Mouse (Mus musculus): ENCODE measurements around the gene Kcnj3. TPM values are rescaled to one million over a fixed set of nuclear protein-coding genes. Genes with fewer than 3 reads are reported as not detected.
"Not testable (repeated sequence)": the region's sequence is repeated elsewhere in the genome, so short reads cannot be mapped to it uniquely, and the experiment has no call there.

Gene Kcnj3
- total RNA-seq, 2 experiments from 2014 or later: 0.15 to 0.25 TPM

DNA sequence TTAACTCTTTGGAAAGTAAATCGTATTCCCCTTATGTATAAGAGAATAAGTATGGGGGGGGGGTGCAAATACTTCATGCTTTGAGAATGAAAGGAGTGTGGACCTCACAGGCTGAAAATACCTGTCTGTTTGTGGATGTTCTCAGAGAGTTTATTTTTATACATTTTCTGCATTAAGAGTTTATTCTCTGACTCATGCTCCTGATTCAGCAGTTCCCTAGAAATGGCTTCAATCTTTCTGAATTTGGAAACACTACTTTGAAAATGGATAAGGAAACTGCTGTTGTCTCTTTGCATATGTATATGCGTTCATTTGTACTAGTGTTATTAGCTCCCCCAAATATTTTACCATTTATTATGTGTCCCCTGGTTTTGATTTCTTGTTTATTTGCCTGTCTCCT lies 23.4 kb downstream of the Kcnj3 start:
- no peak for DNase-seq
- intact Hi-C loops (cut with DNase I): no loop called here
- H3K27ac ChIP-seq: no peak overlapping the region
- TF ChIP-seq CTCF (IDR thresholded peaks at IDR 0.05): no peak
- no peak overlapping the region for H3K4me3 ChIP-seq

DNA sequence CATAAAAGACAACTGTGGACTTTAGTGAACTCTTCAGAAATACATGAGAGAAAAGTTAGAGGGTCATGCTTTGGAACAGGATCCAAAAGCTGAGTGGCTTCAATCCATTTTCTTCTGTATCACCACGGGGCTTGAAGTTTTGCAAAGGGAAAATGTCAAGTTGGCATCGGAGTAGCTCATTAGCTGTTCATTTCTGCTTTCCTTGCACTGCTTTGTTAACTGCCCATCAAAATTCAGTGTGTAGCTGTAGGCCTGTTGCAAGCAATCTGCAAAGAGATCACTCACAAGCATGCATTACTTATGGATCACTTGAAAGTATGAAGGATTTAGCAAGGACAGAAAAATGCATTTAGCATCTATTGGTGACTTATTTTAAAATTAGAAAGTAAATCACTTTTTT lies 33.4 kb downstream of the Kcnj3 start:
- no peak for TF ChIP-seq CTCF (IDR thresholded peaks at IDR 0.05)
- DNase-seq: no peak
- Histone ChIP-seq H3K27ac (no peak overlapping the region), H3K4me3 (no peak overlapping the region)
- intact Hi-C loops (cut with DNase I): no loop called here

DNA sequence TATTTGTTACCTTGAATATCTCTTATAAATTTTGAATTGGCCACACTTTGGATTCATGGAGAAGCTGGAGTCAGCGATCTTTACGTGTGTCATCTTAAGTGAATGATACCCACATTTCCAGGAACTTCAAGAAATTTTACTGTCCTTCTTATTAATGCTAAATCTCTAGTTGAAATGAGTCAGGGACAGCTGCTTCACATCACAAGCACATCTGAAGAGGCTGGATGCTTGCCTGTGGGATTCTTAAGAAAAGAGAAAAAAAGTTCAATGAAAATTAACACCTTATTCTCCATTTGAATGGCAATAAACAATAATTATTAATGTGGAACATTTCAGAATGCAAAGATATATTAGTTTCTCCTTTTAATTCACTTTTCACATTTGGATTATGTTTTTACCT lies 34.2 kb downstream of the Kcnj3 start:
- Histone ChIP-seq H3K4me3 (no peak overlapping the region), H3K27ac (no peak overlapping the region)
- TF ChIP-seq CTCF (IDR thresholded peaks at IDR 0.05): no peak
- no peak for DNase-seq
- intact Hi-C loops (cut with DNase I): no loop called here

DNA sequence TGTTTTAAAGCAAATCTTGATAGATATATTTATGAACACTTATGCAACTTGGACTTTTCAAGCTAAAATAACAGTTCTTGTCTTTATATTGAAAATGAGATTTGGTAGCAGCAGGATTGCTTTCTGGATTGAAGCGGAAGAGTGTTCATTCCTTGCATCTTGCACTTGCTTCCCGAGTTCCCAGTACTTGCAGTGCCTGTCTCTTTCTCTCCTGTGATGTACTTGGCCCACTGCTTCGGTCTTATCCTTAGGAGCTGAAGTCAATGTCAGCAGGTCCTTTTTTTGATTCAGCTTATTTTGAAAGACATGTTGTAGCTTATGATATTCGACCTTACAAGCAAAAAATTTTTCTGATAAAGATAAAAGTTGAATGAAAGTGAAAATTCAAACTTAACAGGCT lies 43.7 kb downstream of the Kcnj3 start:
- no peak for TF ChIP-seq CTCF (IDR thresholded peaks at IDR 0.05)
- no peak overlapping the region for H3K4me3 ChIP-seq
- DNase-seq: no peak
- intact Hi-C loops (cut with DNase I): no loop called here
- peak overlapping the region; percentile 73; the same call in 1 of the 2 replicates for H3K27ac ChIP-seq

- no peak for TF ChIP-seq CTCF (IDR thresholded peaks at IDR 0.05)
- DNase-seq: peak; percentile 43
- no peak overlapping the region for H3K4me3 ChIP-seq
- intact Hi-C loops (cut with DNase I): no loop called here
- peak overlapping the region; percentile 73 for H3K27ac ChIP-seq
Observed at GRCm38 (mm10) chr2:55479933-55480601, 44.3 kb downstream of the Kcnj3 start.

DNA sequence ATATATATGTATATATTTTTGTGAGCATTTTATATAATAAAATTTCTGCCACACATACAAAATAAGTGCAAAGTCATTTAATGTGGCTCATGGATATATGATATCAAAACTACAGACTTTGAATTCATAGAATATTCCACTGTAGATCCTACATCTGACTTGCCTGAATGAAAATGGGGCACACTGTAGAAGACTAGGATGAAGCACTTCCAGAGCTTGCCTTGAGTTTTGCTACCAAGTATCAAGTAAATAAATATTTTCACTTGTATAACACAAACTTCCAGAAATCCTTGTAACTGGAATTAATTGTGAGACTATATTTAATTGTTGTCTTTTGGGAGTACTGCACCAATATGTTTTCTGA lies 44.8 kb downstream of the Kcnj3 start:
- no peak for DNase-seq
- Histone ChIP-seq H3K4me3 (no peak overlapping the region), H3K27ac (peak overlapping the region; percentile 73)
- no peak for TF ChIP-seq CTCF (IDR thresholded peaks at IDR 0.05)
- intact Hi-C loops (cut with DNase I): no loop called here

- DNase-seq; intact Hi-C loops (cut with DNase I); H3K27ac ChIP-seq; H3K4me3 ChIP-seq: not testable (repeated sequence)
Observed at GRCm38 (mm10) chr2:55485500-55486129, 49.8 kb downstream of the Kcnj3 start.

- Histone ChIP-seq H3K4me3 (no peak overlapping the region), H3K27ac (peak overlapping the region; percentile 73)
- TF ChIP-seq CTCF (IDR thresholded peaks at IDR 0.05): no peak
- DNase-seq: peak; percentile 26
- intact Hi-C loops (cut with DNase I): no loop called here
Observed at GRCm38 (mm10) chr2:55503390-55504176, 67.8 kb downstream of the Kcnj3 start.

DNA sequence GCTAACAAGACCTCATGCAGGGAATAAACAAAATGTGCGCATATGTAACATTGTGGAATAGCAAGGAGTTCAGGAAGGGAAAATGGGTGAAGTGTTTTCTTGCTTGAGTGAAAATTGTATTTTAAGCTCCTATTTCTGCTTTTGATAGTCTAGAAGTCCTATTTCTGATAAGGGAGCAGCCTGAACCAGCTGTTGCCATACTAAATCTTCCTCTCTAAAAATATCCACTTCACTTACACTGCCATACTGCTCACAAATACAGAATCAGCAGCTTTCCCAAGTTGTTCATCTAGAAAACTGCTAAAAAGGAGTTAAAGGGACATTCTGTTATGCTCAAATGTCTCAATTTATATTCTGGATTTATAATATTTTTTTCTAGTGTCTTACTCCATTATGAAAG lies 69.9 kb downstream of the Kcnj3 start:
- intact Hi-C loops (cut with DNase I): no loop called here
- DNase-seq: no peak
- no peak overlapping the region for H3K4me3 ChIP-seq
- TF ChIP-seq CTCF (IDR thresholded peaks at IDR 0.05): no peak
- peak overlapping the region; percentile 70 for H3K27ac ChIP-seq

DNA sequence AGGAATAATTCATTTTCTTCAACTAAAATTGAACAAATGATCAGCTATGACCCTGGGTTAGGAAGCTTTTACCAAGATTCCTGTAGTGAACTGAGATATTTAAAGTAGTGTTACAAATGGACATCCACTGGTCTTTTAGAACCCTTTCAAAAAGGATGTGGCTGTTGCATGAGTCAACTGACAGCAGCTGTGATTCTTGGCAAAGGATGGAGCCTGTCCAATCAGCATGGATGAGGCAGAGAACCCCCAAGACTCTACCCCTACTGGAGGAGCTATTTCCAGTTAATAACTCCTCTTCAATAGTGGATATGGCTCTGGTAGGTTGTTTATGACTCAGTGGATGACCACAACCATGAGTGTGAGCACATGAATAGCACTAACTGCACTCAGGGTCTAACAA lies 81.5 kb downstream of the Kcnj3 start:
- Histone ChIP-seq H3K4me3 (no peak overlapping the region), H3K27ac (no peak overlapping the region)
- no peak for DNase-seq
- no peak for TF ChIP-seq CTCF (IDR thresholded peaks at IDR 0.05)
- intact Hi-C loops (cut with DNase I): no loop called here

DNA sequence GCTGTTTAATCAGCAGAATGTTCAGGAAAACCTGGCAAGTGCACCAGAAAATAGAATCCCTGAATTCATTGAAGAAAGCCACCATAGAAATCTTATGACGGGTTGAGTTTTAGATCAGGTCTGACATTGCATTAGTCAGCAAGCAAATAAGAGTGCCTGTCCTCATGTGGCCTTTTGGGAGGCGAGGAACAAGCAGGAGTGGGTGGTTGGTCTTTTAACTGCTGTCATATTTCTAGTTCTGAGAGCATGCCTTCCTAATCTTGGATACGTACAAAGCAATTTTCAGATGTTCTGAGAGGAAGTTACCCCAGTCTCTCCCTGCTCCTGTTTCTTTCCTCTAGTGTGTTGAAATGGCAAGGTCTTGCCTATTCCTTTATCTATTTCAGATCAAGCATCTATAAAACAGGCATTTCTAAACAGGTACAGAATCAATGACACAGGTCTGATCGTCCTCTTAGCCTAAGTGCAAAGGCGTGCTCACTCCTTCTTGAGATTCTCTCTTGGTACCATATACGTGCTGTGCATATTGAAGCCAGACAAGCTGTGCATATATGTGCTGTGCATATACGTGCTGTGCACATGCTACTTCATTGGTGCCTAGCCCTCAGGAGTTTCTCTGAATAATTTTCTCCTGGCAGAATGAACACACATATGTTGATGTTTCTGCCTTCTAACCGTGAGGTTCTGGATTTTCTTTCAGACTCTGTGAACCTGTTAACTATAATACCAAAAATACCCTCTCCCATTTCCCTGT lies 97.1 kb downstream of the Kcnj3 start:
- no peak overlapping the region for H3K27ac ChIP-seq
- DNase-seq: no peak
- TF ChIP-seq CTCF (IDR thresholded peaks at IDR 0.05): no peak
- intact Hi-C loops (cut with DNase I): no loop called here
- no peak overlapping the region for H3K4me3 ChIP-seq

DNA sequence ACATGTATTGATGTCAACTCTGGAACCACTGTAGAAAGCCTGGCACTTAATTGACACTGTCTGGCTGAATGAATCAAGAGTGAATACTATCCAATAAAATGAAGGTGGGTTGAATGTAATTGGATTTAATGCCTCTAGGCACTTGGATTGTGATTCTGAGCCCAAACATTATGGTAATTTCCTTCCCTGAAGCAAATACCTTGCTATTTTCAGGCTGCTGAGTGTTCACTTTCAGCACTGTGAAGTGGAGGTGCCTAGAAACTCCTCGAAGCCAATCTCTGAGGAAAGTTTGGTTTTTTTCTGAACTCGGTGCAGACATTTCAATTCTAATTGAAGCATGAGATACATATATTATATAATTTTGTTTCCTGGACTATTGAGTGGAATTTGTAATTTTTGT lies 99.2 kb downstream of the Kcnj3 start:
- no peak overlapping the region for H3K27ac ChIP-seq
- DNase-seq: no peak
- intact Hi-C loops (cut with DNase I): no loop called here
- no peak for TF ChIP-seq CTCF (IDR thresholded peaks at IDR 0.05)
- no peak overlapping the region for H3K4me3 ChIP-seq

DNA sequence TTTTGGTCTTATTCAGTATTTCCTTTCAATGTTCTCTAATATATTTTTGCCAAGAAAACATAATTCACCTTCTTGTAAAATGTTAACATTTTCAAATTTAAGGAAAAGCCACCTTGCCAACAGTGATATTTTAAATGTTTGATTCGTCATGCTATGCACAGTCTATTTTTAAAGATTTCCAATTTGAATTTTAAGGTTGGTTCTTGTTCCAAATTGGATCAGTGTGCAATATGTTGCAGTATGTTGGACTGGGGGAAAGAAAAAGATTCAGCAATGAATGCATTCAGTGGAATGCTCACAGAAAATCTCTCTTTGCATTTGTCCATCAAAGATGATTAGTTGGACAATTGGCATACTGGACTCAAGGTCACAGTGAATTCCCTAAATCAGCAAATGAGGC lies 99.7 kb downstream of the Kcnj3 start:
- TF ChIP-seq CTCF (IDR thresholded peaks at IDR 0.05): no peak
- DNase-seq: no peak
- intact Hi-C loops (cut with DNase I): no loop called here
- Histone ChIP-seq H3K4me3 (no peak overlapping the region), H3K27ac (no peak overlapping the region)

Data from gastrocnemius, adult 2 months (tissue).